Mouse (Mus musculus) frontal cortex, postnatal 25 days (tissue): ENCODE data around the gene Klhdc3.

Experiments used
- DNase-seq, 2 experiments: peaks; one replicate each; pipeline ENCODE4 v3.0.0; 2022; ENCODE audit warnings: low spot score in 2 of 2

Klhdc3 gene

DNA sequence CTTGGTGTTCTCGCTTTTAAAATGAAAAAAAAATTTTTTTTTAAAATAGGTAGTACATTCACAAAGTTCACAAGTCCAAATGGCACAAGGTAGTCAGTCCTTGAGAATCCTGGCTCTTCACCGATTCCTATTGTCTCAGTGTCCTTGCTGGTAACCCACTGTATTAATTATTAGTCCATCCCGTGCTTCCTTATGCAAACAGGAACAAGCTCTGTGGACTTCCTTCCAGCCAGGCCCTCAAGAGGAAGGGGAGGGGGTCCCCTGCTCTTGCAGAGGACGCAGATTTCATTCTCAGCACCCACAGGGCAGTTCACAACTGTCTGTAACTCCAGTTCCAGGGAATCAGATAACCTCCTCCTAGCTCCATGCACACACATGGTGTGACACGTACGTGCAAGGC lies 24.7 kb downstream of the Klhdc3 start:
- no peak for DNase-seq

DNA sequence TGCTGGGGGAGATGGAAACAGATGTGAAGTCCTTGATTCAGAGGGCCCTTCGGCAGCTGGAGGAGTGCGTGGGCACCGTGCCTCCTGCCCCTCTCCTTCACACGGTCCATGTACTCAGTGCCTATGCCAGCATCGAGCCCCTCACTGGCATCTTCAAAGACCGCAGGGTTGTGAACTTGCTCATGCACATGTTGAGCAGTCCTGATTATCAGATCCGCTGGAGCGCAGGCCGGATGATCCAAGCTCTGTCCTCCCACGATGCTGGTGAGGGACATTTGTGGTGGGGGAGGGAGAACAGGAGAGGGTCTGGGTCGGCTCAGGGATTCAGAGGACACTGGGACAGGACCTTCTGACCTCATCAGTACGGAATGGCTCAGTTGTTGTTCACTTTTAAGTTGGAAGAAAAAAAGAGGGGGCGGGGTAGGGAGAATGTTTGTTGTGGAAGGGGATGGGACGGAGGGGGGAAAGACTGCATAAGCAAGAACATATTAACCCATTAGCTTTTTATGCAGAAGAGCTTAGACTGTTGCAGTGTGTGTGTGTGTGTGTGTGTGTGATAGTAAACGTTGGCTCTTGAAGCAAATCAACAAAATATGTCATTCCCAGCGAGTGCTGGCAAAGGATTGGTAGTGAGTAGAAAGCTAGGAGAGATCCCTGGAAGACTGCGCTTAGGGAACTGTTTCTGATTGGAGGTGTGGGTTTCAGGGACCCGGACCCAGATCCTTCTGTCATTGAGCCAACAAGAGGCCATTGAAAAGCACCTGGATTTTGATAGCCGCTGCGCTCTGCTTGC lies 28.8 kb downstream of the Klhdc3 start:
- DNase-seq = no peak

DNA sequence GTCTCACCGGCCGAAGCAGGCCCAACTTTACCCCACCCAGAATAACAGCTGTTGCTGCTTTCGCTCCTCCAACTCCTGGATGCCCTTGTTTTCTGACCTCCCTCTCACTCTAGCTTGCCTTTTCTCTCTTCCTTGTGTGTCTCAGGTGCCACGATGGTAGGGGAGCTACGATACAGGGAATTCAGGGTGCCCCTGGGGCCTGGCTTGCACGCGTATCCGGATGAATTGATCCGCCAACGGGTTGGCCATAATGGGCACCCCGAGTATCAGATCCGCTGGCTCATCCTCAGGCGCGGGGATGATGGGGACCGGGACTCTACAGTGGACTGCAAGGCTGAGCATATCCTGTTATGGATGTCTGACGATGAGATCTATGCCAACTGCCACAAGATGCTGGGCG lies 29.4 kb downstream of the Klhdc3 start:
- no peak for DNase-seq

DNA sequence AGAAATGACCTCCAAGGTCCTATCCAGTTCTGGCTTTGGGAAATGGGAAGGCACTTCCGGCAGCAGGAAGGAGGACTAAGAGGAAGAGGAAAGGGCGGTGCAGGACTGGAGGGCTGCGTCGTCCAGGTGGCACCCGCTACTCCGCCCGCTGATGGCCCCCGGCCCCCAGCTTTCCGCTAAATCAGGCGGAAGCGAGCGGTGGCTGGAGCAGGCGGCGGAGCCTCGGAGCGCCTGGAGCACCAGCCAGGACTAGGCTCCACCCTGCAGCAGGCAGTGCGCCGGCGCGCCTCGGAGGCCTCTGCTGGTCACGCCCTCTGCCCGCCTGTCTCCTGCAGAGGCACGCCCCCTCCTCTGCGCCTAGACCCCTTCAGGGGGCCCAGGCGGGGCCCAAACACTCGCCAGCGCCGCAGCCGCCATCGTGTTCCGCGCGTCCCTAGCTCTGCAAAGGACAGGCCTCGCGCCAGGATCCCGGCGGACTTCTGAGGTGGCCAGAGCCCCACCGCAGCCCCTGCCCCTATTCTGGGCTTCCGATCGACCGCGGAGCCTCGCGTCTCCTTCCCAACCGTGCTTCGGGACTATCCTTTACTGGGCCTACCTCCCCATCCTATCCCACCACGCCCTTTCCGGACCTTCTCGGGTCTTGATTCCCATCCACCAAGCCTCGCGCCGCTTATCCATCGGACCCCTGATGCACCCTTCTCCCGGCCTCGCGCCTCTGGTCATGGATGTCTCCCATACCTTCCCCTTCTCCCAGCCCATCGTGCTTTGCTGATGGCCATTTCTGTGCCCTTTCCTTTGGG lies 30.3 kb downstream of the Klhdc3 start, which contains the start of gene Cul7:
Cul7 (plus strand) TSS at position 106 of the 800 bp plus-strand sequence.
- peak; percentile 78 to 81 for DNase-seq

DNA sequence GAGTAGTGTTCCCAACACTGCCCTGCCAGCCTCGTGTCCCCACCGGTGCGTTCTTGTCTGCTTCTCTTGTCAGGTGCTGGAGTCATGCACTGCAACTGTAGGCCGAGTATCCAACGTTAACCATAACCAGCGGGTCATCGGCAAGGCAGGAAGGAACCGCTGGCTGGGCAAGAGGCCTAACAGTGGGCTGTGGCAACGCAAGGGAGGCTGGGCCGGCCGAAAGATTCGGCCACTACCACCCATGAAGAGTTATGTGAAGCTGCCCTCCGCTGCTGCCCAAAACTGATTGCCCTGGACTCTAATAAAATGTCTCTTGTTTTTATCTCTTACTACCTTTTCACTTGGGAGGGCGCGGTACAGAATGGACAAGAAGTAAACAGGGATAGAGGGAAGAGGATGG lies 30.9 kb downstream of the Klhdc3 start:
- no peak for DNase-seq

DNA sequence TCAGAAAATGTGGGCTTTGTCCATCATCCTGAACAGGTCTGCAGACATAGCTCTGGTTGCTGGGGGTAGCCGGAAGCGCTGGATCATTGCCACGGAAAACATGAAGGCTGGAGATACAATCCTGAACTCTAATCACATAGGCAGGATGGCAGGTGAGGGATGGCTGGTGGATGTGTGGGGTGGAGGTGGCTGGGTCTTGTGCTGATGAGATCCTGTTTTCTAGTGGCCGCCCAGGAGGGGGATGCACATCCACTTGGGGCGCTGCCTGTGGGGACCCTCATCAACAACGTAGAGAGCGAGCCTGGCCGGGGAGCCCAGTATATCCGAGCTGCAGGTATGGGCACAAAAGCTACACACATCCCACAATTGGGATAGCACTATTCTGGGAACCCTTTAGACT lies 32.3 kb downstream of the Klhdc3 start:
- no peak for DNase-seq

DNA sequence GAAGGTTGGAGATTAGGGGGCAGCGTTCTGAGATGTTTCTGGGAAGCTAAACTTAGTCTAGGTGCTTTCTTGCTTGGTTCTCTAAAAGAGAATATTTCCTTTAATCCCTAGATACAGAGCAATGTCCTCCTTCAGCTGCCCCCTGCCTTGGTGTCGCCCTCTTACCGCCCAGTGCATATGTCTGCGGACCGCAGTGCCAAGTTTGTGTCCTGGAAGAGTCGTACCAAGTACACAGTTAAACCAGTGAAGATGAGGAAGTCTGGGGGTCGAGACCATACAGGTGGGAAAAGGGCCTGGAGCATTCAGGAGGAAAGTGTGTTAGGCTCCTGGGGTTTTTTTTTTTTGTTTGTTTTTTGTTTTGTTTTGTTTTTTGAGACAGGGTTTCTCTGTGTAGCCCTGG lies 33.4 kb downstream of the Klhdc3 start:
- DNase-seq = no peak

DNA sequence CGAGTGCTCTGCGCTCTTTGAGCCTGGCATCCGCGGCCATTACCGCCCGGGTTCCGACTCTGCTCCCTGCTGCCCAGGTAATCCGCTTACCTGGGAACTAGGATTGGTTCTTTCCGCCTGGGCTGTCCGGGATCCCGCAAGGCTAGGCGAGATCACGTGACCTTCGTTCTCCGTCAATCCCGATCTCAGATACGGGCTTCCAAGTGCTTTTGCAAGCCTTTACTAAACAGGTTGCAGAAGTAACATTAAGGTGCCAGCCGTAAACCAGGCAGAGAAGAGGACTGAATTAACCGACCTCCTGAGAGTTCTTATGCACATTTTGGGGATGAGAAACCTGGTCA lies 34.4 kb downstream of the Klhdc3 start:
- DNase-seq = no peak

DNA sequence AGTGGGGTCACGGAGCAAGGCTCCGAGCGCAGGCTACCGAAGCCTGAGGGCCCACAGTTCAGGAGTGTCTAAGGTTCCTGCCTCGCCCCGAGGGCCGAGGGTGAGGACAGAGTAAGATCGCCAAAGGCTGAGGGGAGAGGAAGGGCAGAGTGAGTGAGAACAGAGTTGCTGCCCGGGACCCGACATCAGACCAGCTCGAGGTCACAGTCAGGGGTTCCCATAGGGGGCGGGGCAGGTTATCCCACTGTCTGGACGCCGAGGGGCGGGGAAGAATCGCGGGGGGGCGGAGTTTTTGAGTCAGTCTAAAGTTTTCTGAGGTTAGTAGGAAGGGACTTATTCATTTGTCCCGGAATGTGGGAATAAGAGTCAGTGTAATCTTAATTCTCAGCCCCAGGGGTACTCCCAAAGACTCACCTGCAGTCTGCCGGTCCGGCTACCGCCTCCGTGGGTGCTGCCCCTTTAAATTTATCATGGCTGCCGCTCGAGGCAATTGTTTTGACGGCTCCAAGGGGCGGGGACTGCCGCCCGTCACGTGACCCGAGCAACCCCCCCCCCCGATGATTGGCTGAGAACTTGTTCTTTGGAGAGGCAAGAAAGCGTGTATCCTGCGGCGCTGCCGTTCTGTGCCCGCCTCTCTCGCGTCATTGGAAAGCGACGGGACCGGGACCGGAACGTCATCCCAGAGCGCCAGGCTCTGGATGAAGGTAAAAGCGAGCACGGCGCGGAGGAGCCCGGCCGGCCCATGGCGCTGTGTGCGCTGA lies 35.0 kb downstream of the Klhdc3 start, which contains the start of the genes Klc4 and Mrpl2:
Klc4 (minus strand) TSS at position 462 of the 761 bp plus-strand sequence.
Mrpl2 (plus strand) TSS at position 669 of the 761 bp plus-strand sequence.
- DNase-seq = peak; percentile 99 to 100

DNA sequence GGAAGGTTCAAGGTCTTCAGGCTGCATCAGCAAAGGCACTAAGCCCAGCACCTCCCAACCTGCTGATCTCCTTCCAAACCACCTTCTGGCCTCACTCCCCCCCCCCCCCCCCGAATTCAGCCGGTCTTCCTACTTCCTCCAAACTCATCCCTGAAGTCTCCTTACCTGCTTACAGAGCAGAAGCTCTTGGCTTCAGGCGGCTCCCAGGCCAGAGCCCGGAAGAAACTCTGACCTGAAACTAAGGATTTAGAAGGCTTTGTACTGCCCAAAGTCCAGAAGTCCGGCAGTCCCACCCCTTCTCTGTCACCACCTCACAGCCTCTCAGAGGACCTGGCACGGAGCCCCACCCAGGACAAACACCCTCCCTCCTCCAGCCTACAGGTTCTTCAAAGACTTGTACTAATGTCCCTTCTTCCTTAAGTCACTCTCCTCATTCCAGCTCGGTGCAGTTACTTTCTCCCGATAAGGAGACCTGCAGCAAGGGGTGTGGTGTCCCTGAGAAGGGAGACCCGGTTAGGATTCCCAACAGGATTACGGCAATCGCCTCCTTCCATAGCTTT lies 35.7 kb downstream of the Klhdc3 start:
- DNase-seq = no peak

DNA sequence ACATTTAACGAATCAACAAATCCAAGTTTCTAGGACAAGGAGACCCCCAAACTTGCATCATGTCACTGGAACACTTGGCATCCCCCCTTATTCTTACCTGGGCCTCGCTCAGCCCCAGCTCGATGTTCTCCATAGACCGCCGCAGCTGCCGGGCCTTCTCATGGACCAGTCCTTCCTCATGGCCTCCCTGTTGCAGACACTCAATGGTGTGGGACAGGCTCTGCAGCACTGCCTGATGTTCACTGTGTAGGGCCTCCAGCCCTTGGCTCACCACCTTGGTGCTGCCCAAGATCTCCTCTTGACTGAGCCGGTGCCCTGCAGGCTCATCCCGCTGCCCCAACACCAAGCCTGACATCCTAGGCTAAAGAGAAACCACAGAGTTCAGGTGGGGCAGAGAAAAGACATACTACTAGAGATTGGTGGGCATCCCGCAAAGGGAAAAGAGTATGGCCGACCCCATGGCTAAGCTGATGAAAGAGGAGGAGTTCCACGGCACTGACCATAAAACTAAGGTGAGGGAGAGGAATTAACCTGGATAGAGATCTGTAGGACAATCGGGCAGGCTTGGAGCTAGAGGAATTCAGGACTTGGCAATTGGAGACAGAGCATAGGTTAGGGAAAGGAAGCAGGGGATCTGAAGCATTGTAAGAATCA lies 36.4 kb downstream of the Klhdc3 start:
- no peak for DNase-seq

DNA sequence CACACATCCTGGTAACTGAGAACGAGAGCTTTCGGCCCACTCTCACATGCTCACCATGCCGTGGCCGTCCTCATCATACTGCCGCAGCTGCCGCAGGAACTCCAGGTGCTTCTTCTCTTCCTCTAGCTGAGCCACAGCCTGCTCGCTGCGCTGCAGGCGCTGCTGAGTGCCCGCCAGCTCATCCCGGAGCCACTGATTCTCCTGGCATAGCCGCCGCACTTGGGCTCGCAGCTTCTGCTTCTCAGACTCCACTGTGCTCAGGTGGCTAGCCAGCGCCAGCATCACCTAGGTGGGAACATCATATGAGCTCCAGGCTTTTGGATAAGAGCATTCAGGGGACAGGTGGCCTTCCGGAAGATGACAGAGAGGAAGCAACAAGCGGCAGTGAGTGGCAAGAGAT lies 38.7 kb downstream of the Klhdc3 start:
- DNase-seq = no peak

DNA sequence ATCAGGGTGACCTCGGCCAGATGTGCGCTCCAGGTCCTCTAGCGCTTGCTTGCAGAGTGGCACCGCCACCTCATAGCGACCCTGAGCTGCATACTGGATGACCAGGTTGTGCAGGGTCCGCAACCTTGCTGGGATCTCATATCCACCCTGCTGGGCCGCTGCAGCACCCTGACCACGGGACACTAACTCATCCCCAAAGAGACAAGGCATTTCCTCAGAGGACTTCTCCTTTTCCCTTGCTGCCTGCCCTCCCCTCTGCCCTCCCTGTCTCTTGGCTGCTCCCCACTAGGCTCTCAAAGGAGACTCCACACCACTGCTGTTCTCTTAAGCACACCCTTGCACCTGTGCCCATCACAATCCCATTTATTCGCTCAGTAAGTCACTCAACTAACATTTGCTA lies 40.8 kb downstream of the Klhdc3 start:
- DNase-seq = no peak

DNA sequence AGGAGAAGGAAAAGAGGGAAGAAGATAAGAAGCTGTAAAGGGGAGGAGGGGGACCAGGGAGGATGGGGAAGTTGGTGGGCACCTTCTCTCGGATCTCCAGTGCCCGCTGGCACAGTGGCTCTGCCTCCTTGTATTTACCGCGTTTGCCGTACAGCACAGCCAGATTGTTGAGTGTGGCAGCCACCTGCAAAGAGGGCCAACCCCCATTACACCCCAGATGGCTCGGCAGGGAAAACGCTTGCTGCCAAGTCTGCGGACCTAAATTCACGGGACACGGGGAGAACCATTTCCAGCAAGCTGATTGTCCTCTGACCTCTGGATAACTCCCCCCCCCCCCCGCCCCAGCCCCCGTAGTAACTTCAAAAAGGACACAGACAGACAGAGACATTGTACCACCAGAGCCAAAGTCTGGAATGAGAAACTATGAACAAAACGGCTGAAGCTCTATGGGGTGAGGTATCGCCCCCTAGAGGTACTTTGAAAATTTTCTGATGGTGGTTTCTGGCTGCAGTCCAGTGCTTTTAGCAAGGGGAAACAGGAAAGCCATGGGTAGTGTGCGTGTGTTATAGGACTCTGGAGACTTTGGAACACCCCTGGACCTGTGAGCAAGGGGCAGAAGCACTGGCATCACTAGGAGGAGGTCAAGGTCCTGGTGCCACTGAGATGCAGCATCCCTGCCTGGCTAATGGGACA lies 43.7 kb downstream of the Klhdc3 start:
- peak in 1 of 2 experiments; percentile 55 for DNase-seq

DNA sequence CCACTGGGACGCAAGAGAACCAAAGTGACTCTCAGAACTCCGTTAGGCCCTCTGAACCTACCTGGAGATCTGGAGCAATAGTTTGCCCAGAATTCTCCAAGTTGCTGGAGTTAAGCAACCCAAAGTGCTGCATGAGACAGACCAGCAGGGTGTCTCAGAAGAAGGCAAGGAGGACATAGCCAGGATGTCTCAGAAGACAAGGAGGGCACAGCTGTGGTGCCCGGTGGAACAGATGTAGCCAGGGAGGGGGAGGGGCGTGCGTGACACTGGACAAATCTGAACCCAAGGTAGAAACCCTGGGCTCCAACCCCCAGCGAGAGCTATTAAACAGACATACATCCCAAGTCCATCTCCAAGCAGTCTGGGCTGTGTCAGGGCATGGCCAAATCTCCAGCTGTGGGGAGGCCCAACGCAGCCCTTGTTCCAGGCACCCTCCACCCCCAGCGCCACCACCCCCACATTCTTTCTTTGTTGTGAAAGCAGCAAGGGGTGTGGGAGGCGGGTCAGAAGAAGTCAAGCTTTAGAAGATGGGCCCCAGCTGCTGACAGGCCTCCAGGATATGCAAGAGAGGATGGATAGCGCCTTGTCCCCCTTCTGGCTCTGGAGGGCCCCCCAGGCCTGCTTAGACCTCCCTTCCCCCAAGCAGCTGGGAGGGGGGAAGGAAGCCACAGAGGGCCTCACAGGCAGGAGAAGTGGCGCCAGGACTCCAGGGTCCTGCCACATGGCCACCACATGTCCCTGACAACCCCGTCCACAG lies 50.9 kb downstream of the Klhdc3 start:
- no peak for DNase-seq

DNA sequence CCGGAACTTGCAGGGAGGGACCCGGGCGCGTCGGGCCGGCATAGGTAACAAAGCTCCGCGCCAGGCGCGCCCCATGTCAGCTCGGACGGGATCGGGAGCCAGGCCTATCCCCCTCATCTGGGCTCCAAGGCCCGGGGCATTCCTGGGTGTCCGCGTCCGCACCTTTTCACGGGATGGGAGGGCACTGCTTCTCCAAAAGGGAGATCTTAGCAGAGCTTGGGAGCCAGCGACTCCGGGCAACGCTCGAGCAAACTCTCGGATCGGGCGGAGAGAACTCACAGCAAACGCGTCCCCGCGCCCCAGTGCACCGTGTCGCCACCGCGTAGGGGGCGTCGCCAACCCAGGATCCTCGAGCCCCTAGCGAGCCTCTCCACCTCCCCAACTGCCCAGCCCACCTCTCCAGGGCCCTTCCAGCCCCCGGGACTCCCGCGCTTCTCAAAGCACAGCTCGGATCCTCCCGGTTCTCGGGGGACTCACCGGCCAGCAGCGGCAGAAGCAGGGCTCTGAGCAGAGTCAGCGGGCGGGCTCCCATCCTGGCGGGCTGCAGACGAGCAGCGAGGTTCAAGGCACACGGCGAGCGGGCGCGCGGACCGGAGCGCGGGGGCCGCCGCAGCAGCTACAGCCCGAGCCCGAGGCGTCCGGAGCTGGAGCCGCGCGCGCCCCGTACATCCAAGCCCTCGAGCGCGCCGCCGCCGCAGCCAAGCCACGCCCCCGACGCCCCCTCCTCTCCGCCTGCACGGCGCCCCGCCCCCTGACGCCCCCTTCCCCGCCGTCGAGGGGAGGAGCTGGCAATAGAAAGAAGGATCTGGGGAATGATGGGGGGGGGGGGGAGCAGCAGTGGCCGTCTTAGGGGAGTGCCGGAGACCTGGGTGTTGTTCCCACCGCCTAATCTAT lies 51.7 kb downstream of the Klhdc3 start, which contains the start of gene Ptk7:
Ptk7 (minus strand) TSS at position 714 of the 894 bp plus-strand sequence.
- peak in 1 of 2 experiments; percentile 44 for DNase-seq

DNA sequence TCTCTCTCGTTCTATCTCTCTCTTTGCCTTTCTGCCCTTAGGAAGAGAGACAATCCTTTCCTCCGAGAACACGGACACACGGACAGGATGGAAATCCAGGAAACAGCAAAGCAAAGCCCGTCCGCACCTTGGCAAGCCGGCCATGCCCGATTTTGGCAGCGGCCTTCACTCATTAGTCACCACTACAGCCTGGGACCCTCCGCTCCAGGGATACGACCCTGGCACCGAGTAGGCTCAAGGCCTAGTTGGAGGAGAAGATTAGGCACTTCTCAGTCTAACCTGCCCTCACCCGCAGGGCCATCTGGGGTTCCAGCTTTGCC lies 52.3 kb downstream of the Klhdc3 start:
- DNase-seq = no peak

DNA sequence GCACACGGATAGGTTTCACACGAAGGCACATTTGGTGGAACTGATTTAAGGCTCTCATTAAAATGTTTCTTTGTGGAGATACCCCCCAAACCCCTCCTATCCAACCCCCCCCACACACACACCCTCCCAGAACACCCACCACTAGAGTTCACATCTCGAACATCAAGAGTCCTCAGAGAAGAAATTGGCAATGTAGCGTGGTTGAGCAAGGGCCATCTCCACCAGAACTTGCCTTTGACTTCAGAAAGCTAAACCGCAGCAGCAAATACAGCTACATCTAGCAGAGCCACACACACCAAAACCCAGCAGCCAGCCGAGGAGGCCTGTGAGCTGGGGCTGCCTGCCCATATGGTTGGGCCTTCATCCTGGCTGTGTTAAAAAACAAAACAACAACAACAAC lies 53.3 kb downstream of the Klhdc3 start:
- DNase-seq = no peak

DNA sequence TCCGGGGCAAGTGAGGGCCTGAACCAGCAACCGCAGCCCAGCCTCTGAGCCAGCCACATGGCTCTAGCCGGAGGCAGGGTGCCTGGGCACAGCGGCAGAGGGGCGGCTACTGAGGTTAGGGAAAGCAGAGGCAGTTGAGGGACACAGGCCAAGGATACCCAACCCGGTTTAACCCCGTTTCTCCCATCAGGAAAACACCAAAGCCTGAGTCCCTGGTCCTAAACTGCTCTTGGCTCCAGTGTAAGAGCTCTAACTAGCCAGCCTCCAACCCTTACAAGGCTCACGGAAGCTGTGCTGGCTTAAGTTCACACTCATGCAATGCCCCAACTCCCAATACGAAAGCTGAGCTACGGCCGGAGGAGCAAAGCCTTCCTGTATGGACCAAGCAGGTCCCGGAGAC lies 56.1 kb downstream of the Klhdc3 start:
- DNase-seq = no peak
